Mouse (Mus musculus) pancreas, adult 10 weeks (tissue): ENCODE results near the gene Slc25a20. TPM values are rescaled to one million over a fixed set of nuclear protein-coding genes. Genes with fewer than 3 reads are reported as not detected.

Source experiments
- polyA plus RNA-seq: library from polyadenylated mRNA; stranded (reverse); fragments of 350-450 nt; fragmentation: Illumina TruSeq; extraction: RNeasy Lipid Tissue Mini Kit (QIAGEN cat#74804); gene quantifications from one replicate; pipeline ENCODE4 v1.2.3, GENCODE M21; 2015; ENCODE audit warnings: low read depth, low replicate concordance; ENCODE audit not compliant: insufficient read depth

Gene Slc25a20
- 4.5 TPM for polyA plus RNA-seq

DNA sequence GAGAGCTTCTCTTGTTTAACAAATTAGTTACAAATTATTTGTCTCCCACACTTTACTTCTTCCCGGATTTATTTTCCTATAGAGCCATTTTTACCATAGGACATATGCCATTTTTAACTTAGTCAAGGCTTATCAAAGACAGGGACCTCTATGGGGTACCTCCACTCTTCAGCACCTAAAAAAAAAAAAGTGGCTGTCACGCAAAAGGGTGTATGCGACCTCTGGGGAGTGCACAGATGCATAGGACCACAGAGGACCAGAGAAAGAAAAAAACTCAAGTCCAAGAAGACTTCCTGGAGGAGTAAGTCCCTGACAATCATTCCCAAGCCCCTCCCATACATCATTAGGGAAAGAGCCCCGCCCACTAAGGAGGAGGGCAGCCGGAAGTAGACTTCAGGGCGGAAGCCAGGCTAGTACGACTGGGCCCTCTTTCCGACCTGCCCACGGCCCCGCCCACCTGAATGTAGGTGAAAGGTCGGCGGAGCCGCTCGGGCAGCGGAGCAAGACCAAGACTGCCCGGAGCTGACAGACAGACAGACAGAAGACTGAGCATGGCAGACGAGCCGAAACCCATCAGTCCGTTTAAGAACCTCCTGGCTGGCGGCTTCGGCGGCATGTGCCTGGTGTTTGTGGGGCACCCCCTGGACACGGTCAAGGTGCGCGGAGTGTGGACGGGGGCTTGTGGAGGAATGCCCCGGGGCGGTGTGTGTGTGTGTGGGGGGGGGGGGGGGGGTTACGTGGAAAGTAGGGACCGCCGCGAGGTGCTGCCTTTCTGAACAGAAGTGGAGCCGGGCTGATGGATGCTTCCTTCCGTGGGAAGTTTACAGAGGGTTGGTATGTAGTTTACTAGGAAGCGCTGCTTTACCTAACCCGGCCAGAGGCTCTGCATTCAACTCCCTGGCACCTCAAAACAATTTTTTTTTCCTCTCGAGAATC lies at the start of gene Slc25a20:
Gene Slc25a20 (plus strand): TSS at position 412 of the 936 bp plus-strand sequence.

GRCm38 (mm10) chr9:108648611-108649560 lies 13.0 kb upstream of the Slc25a20 start, which contains the start of gene Arih2:
TSS of gene Arih2 (minus strand) at chr9:108649386.

DNA sequence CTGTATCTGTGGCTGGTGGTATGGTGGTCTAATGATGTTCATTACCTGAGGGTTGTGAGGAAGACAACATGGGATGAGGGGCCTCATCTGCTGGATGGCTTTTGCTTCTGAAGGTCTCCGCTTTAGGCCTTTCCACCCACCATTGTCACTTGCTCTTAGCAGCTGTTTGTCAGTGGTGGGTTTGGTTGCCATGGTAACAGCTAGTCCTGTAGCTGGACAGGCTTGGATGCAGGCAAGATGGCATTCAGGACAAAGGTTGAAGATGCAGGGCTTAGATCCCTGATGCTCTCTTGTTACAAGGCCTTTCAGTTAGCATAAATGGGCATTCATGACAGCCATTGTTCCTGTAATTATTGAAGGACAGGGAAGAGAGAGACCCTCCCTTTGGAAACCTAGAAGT lies 27.2 kb downstream of the Slc25a20 start, which contains the start of gene Prkar2a:
Gene Prkar2a (plus strand): TSS at position 209 of the 400 bp plus-strand sequence.

Other genes starting within 250 kb of the Slc25a20 start
- gene Ccdc36, start 233.6 kb upstream of the Slc25a20 start, polyA plus RNA-seq, result not detected
- not detected for gene BC048562, start 225.6 kb upstream of the Slc25a20 start, polyA plus RNA-seq
- gene Ccdc71, start 201.6 kb upstream of the Slc25a20 start, polyA plus RNA-seq, result 7.4 TPM
- 9.8 TPM for gene Klhdc8b, start 200.5 kb upstream of the Slc25a20 start, polyA plus RNA-seq
- 36.8 TPM for gene Lamb2, start 182.4 kb upstream of the Slc25a20 start, polyA plus RNA-seq
- 39.8 TPM for gene Usp19, start 171.5 kb upstream of the Slc25a20 start, polyA plus RNA-seq
- gene Qars, start 154.4 kb upstream of the Slc25a20 start, polyA plus RNA-seq, result 48.0 TPM
- gene Qrich1, start 145.3 kb upstream of the Slc25a20 start, polyA plus RNA-seq, result 23.8 TPM
- gene Impdh2, start 101.8 kb upstream of the Slc25a20 start, polyA plus RNA-seq, result 25.0 TPM
- 4.8 TPM for gene Ndufaf3, start 94.7 kb upstream of the Slc25a20 start, polyA plus RNA-seq
- 40.8 TPM for gene Dalrd3, start 92.2 kb upstream of the Slc25a20 start, polyA plus RNA-seq
- 9.3 TPM for gene Wdr6, start 83.3 kb upstream of the Slc25a20 start, polyA plus RNA-seq
- gene P4htm, start 64.4 kb upstream of the Slc25a20 start, polyA plus RNA-seq, result 2.9 TPM
- gene Arih2, start 12.7 kb upstream of the Slc25a20 start, polyA plus RNA-seq, result 9.1 TPM
- gene Prkar2a, start 27.2 kb downstream of the Slc25a20 start, polyA plus RNA-seq, result 5.3 TPM
- 40.4 TPM for gene Ip6k2, start 121.7 kb downstream of the Slc25a20 start, polyA plus RNA-seq
- 4.9 TPM for gene Nckipsd, start 146.3 kb downstream of the Slc25a20 start, polyA plus RNA-seq
- 3.8 TPM for gene Celsr3, start 164.2 kb downstream of the Slc25a20 start, polyA plus RNA-seq
- gene Slc26a6, start 191.2 kb downstream of the Slc25a20 start, polyA plus RNA-seq, result 27.2 TPM